Mouse (Mus musculus) lung, postnatal 0 days (tissue): Measurements from ENCODE around the gene Flrt1.

Source experiments
- CTCF ChIP-seq: IDR thresholded peaks from 2 replicates; pipeline ENCODE4 v1.5.1; 2016; ENCODE audit warnings: antibody characterized with exemption, mild to moderate bottlenecking
- EP300 ChIP-seq: IDR thresholded peaks from 2 replicates; pipeline ENCODE4 v1.6.1; 2016; ENCODE audit warnings: antibody characterized with exemption, mild to moderate bottlenecking, control low read depth

DNA sequence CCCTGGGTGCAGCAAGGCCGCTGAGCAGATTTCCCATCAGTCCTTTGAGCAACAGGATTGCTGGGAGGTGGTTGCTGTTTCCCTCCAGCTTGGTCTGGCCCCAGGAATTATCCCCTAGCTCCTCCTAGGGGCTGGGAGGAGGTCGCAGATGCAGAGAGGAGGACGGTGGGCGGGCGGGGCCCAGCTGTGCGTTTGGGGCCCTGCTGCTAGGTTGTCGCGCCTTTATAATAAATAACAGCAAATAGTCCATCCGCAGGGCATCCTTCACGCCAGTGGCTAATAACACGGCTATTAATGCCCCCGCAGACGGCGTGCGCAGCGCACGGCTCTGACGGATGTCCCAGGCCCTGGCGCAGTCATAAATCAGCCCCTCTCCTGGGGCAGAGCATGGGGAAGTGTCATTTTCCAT is 1.5 kb downstream of the Flrt1 start:
- TF ChIP-seq CTCF: peak; percentile 58
- TF ChIP-seq EP300: no peak
